Mouse (Mus musculus) E14TG2a.4 (cell line): Measurements from ENCODE around the gene Glmn.
A peak's percentile ranks its signal among the peaks of the same experiment; 100 is the strongest.

ENCODE experiments used
- H3K27me3 ChIP-seq: 2 replicates; pipeline ENCODE4 v1.6.1; 2014; ENCODE audit warnings: low read length, control low read depth; ENCODE audit not compliant: insufficient read depth
- H3K36me3 ChIP-seq: 2 replicates; pipeline ENCODE4 v1.6.1; 2014; ENCODE audit warnings: low read length, control low read depth; ENCODE audit not compliant: insufficient read depth
- H3K4me1 ChIP-seq: replicated peaks from 2 replicates; pipeline ENCODE4 v1.6.1; 2014; ENCODE audit warnings: low read depth, low read length, control low read depth
- H3K4me3 ChIP-seq: replicated peaks from 2 replicates; pipeline ENCODE4 v1.5.1; 2014; ENCODE audit warnings: mild to moderate bottlenecking, low read length
- H3K9me3 ChIP-seq: 2 replicates; pipeline ENCODE4 v1.6.1; 2014; ENCODE audit warnings: low read length, control low read depth
- CTCF ChIP-seq: conservative IDR thresholded peaks from 2 replicates; pipeline ENCODE4 v1.5.1; 2014; ENCODE audit warnings: low read length
- NANOG ChIP-seq: IDR thresholded peaks from 2 replicates; pipeline ENCODE4 v1.6.1; 2014; ENCODE audit warnings: borderline replicate concordance, low read length, mixed read lengths
- POU5F1 ChIP-seq: IDR thresholded peaks from 2 replicates; pipeline ENCODE4 v1.6.1; 2014; ENCODE audit warnings: low read length, borderline replicate concordance

Gene Glmn

DNA sequence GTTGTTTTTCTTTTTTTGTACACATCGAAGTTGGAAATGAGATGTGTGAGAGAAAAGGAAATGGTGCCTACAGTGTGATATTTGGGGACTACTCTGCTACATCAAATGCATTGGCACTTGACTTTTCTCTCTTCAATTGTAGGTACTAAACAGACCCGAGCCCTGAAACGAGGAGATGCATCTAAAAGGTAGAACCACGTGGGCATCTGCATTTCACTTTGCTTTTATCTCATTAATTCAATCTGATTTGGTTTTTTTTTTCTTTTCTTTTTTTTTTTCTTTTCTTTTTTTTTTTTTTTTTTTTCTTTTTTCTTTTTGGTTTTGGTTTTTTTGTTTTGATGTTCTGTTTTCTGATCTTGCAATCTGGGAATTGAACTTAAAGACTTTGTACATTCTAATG is 692 bp upstream of the Glmn start:
- no peaks in the 10 kb centered on the region for H3K27me3 ChIP-seq
- H3K9me3 ChIP-seq, result no peaks in the 10 kb centered on the region
- peaks cover 7% of the 10 kb centered on the region for H3K4me1 ChIP-seq
- peaks cover 25% of the 10 kb centered on the region for H3K36me3 ChIP-seq
- peak overlapping the region; percentile 85 for H3K4me3 ChIP-seq
- TF ChIP-seq CTCF (no peak), POU5F1 (no peak), NANOG (no peak)

DNA sequence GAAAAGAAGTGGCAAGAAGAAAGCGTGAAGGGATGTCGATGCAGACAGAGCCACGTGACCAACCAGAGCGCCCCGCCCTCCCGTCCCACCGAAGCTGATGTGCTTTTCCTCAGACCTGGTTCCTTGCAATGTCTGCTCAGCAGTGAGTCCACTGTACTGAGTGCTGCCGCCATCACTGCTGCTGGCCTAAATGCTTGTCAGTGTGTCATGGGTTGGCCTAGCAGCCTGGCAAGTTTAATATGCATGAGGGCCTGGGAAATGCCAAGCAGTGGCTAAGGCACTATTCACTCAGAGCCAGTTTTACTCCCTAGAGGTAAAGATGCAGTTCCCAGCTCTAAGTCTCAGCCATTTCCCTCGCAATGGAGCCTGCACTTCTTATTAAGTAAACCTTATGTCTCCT is 28.5 kb downstream of the Glmn start:
- Histone ChIP-seq H3K4me1 (no peaks in the 10 kb centered on the region), H3K36me3 (peaks cover 48% of the 10 kb centered on the region), H3K9me3 (peaks cover 33% of the 10 kb centered on the region), H3K27me3 (no peaks in the 10 kb centered on the region), H3K4me3 (no peak overlapping the region)
- TF ChIP-seq NANOG, result no peak
- no peak for TF ChIP-seq CTCF
- TF ChIP-seq POU5F1, result no peak

DNA sequence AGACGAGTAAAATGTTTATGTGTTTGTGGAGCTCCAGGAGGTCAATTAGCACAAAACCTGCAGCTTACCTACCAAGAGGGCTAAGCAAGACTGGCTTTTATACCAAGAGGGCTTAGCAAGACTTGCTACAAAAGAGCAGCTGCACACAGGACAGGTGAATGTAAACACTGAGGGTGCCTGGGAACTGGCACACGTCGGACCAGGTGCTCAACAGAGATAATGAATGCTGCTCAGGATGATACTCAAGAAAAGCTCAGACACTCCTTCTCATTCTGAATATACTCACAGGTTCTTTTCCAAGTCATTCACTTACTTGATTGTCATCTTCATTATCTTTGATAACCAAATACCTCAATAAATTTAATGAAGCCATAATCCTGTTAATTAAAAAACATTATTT is 40.7 kb downstream of the Glmn start:
- Histone ChIP-seq H3K9me3 (no peaks in the 10 kb centered on the region), H3K4me3 (no peak overlapping the region), H3K27me3 (no peaks in the 10 kb centered on the region), H3K4me1 (no peaks in the 10 kb centered on the region), H3K36me3 (peaks cover 27% of the 10 kb centered on the region)
- TF ChIP-seq CTCF (no peak), POU5F1 (no peak), NANOG (no peak)

DNA sequence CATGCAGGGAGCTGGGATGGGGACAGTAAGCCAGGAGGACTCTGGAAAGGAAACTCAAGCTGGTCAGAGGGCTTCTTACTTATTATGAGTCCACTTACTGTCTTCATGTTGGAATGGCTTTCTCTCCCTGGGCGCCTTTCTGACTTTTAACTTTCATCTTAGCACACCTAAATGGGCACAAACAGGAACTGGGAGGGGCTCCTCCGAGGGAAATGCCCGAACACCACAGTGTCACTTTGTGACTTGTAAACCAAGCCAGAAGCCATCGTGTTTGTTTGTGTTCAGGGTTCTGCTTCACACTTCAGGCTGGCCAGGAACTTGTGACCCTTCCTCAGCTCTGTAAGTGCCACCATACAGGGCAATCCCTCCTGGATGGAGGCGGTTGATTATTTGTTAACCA is 43.4 kb downstream of the Glmn start:
- H3K9me3 ChIP-seq, result no peaks in the 10 kb centered on the region
- no peak overlapping the region for H3K4me3 ChIP-seq
- H3K4me1 ChIP-seq, result no peaks in the 10 kb centered on the region
- no peaks in the 10 kb centered on the region for H3K27me3 ChIP-seq
- no peak for TF ChIP-seq POU5F1
- TF ChIP-seq NANOG, result no peak
- no peak for TF ChIP-seq CTCF
- peaks cover 10% of the 10 kb centered on the region for H3K36me3 ChIP-seq

DNA sequence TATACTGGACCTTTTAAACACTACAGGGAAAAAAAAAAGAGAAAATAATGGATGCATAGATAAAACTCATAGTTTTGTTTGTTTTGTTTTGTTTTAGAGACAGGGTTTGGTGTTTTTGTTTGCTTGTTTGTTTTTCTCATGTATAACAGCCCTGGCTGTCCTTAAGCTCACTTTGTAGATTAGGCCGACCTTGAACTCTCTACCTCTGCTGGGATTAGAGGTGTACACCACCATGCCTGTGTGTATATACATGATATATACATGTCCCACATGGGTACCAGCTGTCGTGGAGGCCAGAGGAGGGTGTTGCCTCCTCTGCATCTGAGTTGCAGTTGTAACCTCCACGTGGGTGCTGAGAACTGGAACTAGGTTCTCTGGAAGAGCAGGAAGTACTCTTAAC is 49.2 kb downstream of the Glmn start:
- no peak for TF ChIP-seq NANOG
- TF ChIP-seq CTCF, result no peak
- TF ChIP-seq POU5F1, result no peak
- no peaks in the 10 kb centered on the region for H3K4me1 ChIP-seq
- H3K36me3 ChIP-seq, result no peaks in the 10 kb centered on the region
- no peak overlapping the region for H3K4me3 ChIP-seq
- no peaks in the 10 kb centered on the region for H3K9me3 ChIP-seq
- no peaks in the 10 kb centered on the region for H3K27me3 ChIP-seq

DNA sequence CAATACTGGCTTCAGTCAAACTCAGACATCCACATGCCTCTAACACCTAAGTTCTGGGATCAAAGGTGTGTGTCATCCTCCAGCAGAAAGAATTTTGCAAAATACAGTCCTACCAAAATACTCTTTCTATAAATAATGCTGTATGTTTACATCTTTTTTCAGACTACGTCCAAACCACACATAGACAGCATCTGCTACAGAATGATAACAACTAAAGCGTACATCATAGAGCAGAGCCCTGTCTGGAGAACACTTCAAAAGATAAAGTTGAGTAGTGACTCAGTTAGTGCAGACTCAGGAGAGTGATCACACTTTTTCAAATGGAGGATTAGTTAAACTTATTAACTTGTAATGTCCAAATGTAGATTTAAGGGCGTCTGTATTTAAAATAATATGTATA is 49.7 kb downstream of the Glmn start:
- Histone ChIP-seq H3K36me3 (no peaks in the 10 kb centered on the region), H3K4me1 (no peaks in the 10 kb centered on the region), H3K9me3 (no peaks in the 10 kb centered on the region), H3K4me3 (no peak overlapping the region), H3K27me3 (no peaks in the 10 kb centered on the region)
- TF ChIP-seq CTCF (no peak), POU5F1 (no peak), NANOG (no peak)

DNA sequence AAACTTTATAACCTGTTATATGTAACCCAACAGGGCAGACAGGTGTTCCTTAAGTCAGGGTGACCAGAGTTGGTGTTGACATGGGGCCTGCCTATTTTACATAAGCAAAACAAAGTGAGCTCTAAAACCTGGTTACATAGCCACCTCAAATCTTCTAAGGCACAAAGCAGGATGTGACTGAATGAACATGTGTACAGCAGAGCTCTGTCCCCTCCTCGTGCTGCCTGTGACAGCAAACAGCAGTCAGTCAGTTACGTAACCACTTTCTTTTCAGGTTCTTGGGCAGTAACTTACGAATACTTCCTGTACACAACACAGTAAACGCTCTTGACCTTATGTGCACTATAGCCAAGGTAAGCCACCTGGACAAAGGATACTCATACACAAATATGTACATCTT is 51.8 kb downstream of the Glmn start:
- Histone ChIP-seq H3K4me1 (no peaks in the 10 kb centered on the region), H3K9me3 (no peaks in the 10 kb centered on the region), H3K36me3 (no peaks in the 10 kb centered on the region), H3K27me3 (no peaks in the 10 kb centered on the region), H3K4me3 (no peak overlapping the region)
- TF ChIP-seq CTCF (no peak), NANOG (no peak), POU5F1 (no peak)

DNA sequence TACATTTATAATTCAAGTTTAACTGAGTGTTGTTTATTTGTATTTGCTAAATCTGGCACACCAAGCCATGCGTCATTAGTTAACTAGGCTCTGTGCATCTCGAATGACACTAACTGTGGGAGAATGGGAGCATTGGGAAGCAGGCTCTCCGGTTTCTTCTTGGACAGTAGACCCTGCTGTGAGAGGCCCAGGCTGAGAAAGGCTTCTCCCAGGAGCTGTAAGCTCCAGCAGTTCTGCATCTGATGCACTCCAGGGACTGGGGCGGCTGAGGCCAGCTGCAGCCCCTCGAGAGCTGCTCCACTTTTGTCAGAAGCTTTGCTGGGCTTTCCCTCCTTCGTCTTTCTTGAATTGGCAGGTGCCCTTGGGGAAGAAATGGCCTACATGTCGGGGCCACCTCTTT is 56.0 kb downstream of the Glmn start:
- no peak for TF ChIP-seq POU5F1
- TF ChIP-seq CTCF, result no peak
- no peak for TF ChIP-seq NANOG
- Histone ChIP-seq H3K36me3 (no peaks in the 10 kb centered on the region), H3K9me3 (no peaks in the 10 kb centered on the region), H3K4me1 (no peaks in the 10 kb centered on the region), H3K27me3 (no peaks in the 10 kb centered on the region), H3K4me3 (no peak overlapping the region)

DNA sequence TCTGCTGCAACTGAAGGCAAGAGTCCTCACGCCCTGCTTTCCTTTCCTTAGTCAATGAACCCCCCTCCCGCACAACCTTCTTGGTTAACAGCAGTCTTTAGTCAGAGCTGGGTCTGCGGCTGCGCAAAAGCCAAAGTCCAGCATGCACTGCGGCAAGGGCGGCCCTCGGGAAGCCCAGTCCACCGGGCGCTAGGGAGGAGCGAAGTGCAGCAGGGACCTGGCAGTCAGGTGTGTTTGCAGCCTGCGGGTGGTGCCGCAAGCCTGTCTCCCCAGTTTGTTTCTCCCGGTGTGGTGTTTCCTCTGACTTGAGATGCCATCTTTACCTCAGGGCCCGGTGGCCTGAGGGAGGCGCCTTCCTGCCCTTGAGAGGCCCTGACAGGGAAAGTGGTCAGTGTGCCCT is 63.1 kb downstream of the Glmn start, which contains the start of gene 1700028K03Rik:
TSS of gene 1700028K03Rik (plus strand) at position 129 of the 400 bp plus-strand sequence.
- Histone ChIP-seq H3K36me3 (no peaks in the 10 kb centered on the region), H3K4me3 (peak within 1 kb of the TSS; percentile 70), H3K27me3 (peaks cover 9% of the 10 kb centered on the region; the same call in 1 of the 2 replicates), H3K4me1 (peaks cover 3% of the 10 kb centered on the region; the same call in 1 of the 2 replicates), H3K9me3 (no peaks in the 10 kb centered on the region)
- TF ChIP-seq CTCF, result no peak
- TF ChIP-seq NANOG, result no peak
- no peak for TF ChIP-seq POU5F1

DNA sequence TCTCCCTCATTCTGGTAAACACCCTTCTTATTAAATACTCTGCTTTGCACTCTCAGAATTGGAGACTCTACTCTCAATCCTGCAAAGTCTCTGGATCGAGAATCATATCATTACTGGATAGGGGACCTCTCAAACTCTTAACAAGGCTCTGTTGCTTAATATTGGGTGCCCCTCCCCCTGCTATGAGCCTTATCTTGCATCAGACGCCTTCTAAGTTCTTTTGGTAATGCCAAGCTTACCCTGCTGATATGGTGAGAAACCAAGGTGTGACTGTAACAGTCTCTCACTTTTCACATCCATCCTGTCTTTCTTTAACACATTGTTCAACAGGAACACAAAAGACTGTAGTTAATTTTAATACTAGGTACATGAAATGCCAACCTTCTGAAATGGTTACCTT is 64.1 kb downstream of the Glmn start:
- no peak for TF ChIP-seq NANOG
- TF ChIP-seq POU5F1, result no peak
- TF ChIP-seq CTCF, result no peak
- Histone ChIP-seq H3K27me3 (peaks cover 9% of the 10 kb centered on the region; the same call in 1 of the 2 replicates), H3K4me1 (peaks cover 3% of the 10 kb centered on the region; the same call in 1 of the 2 replicates), H3K36me3 (no peaks in the 10 kb centered on the region), H3K9me3 (no peaks in the 10 kb centered on the region), H3K4me3 (no peak overlapping the region)
